Mouse (Mus musculus) hindbrain, embryonic 11.5 days (tissue): Measurements from ENCODE around the gene Foxo1. TPM values are rescaled to one million over a fixed set of nuclear protein-coding genes. Genes with fewer than 3 reads are reported as not detected.

Source experiments
- ATAC-seq: fragments of 200-750 bp; cut with Nextera tagmentation; 2 replicates; pipeline ENCODE4 v1.8.0; 2017; ENCODE audit warnings: mild to moderate bottlenecking, moderate TSS enrichment, moderate library complexity; ENCODE audit not compliant: low FRiP score
- DNase-seq: peaks from one replicate; pipeline ENCODE4 v3.0.0-alpha.2; 2015; ENCODE audit warnings: low spot score
- H3K27ac ChIP-seq: fragments of 300-500 bp; sonication (generic); 2 replicates; pipeline ENCODE4 v1.5.1; 2014; ENCODE audit warnings: mild to moderate bottlenecking, low read depth, low read length
- H3K27me3 ChIP-seq: fragments of 300-500 bp; sonication (generic); 2 replicates; pipeline ENCODE4 v1.6.1; 2014; ENCODE audit warnings: mild to moderate bottlenecking, low read length, moderate library complexity, mixed read lengths; ENCODE audit not compliant: control insufficient read depth, insufficient read depth
- H3K36me3 ChIP-seq: fragments of 300-500 bp; sonication (generic); 2 replicates; pipeline ENCODE4 v1.6.1; 2014; ENCODE audit warnings: mild to moderate bottlenecking, low read length, moderate library complexity, mixed read lengths; ENCODE audit not compliant: control insufficient read depth, insufficient read depth
- H3K4me1 ChIP-seq: fragments of 300-500 bp; sonication (generic); replicated peaks from 2 replicates; pipeline ENCODE4 v1.6.1; 2014; ENCODE audit warnings: low read length, mixed read lengths; ENCODE audit not compliant: control insufficient read depth, insufficient read depth
- H3K4me2 ChIP-seq: fragments of 300-500 bp; sonication (generic); replicated peaks from 2 replicates; pipeline ENCODE4 v1.6.1; 2014; ENCODE audit warnings: mild to moderate bottlenecking, low read depth, low read length
- H3K4me3 ChIP-seq: fragments of 300-500 bp; sonication (generic); 2 replicates; pipeline ENCODE4 v1.5.1; 2014; ENCODE audit warnings: low read depth, low read length
- H3K9ac ChIP-seq: fragments of 300-500 bp; sonication (generic); 2 replicates; pipeline ENCODE4 v1.6.1; 2014; ENCODE audit warnings: low read depth, low read length
- H3K9me3 ChIP-seq: fragments of 300-500 bp; sonication (generic); 2 replicates; pipeline ENCODE4 v1.6.1; 2016; ENCODE audit warnings: low read length; ENCODE audit not compliant: control insufficient read depth
- WGBS: fragments of 180-500 bp; shearing (Covaris S2); extraction: QIAGEN DNeasy Blood & Tissue Kit; methylation state at CpG from one replicate; pipeline ENCODE4 v1.1.7; 2014; 5-methylcytosine and 5-hydroxymethylcytosine counted together
- polyA plus RNA-seq: library from polyadenylated mRNA; unstranded; fragments of >200 nt; fragmentation: Nextera tagmentation; extraction: Ambion mirVana; gene quantifications from 2 replicates; pipeline ENCODE4 v1.2.1, GENCODE M21; 2014

Gene Foxo1
- polyA plus RNA-seq, 1 experiment from 2014 or later: 3.8 TPM

- no peaks in the 10 kb centered on the region for H3K36me3 ChIP-seq
- DNase-seq (no peak), ATAC-seq (no peak)
- H3K9ac ChIP-seq: no peak overlapping the region
- no peak overlapping the region for H3K4me3 ChIP-seq
- 80% methylated on average over 7 of the region's 7 CpGs for WGBS
- no peaks in the 10 kb centered on the region for H3K27me3 ChIP-seq
- H3K4me1 ChIP-seq: no peaks in the 10 kb centered on the region
- H3K4me2 ChIP-seq: no peak overlapping the region
- H3K27ac ChIP-seq: no peak overlapping the region
- no peaks in the 10 kb centered on the region for H3K9me3 ChIP-seq
These were observed 24.4 kb downstream of the Foxo1 start for GRCm38 (mm10) chr3:52292498-52292897.

- Histone ChIP-seq H3K4me1 (no peaks in the 10 kb centered on the region), H3K4me2 (no peak overlapping the region), H3K9ac (no peak overlapping the region), H3K27ac (no peak overlapping the region), H3K9me3 (no peaks in the 10 kb centered on the region), H3K27me3 (no peaks in the 10 kb centered on the region), H3K4me3 (no peak overlapping the region), H3K36me3 (no peaks in the 10 kb centered on the region)
- whole genome bisulfite sequencing: 58% methylated on average over 5 of the region's 5 CpGs
- ATAC-seq (no peak), DNase-seq (no peak)
These were observed 25.8 kb downstream of the Foxo1 start for GRCm38 (mm10) chr3:52293946-52294345.

- Histone ChIP-seq H3K4me3 (no peak overlapping the region), H3K4me1 (no peaks in the 10 kb centered on the region), H3K4me2 (no peak overlapping the region), H3K9ac (no peak overlapping the region), H3K27me3 (no peaks in the 10 kb centered on the region), H3K27ac (no peak overlapping the region), H3K9me3 (no peaks in the 10 kb centered on the region), H3K36me3 (no peaks in the 10 kb centered on the region)
- WGBS: 93% methylated on average over 1 of the region's 1 CpGs
- ATAC-seq (no peak), DNase-seq (no peak)
These were observed 27.6 kb downstream of the Foxo1 start for GRCm38 (mm10) chr3:52295688-52296087.

GRCm38 (mm10) chr3:52296224-52296760, 28.2 kb downstream of the Foxo1 start:
- Histone ChIP-seq H3K4me1 (no peaks in the 10 kb centered on the region), H3K4me2 (no peak overlapping the region), H3K27me3 (no peaks in the 10 kb centered on the region), H3K9ac (no peak overlapping the region), H3K9me3 (no peaks in the 10 kb centered on the region), H3K36me3 (no peaks in the 10 kb centered on the region), H3K4me3 (no peak overlapping the region), H3K27ac (no peak overlapping the region)
- 81% methylated on average over 7 of the region's 7 CpGs for WGBS
- ATAC-seq (no peak), DNase-seq (no peak)

- H3K4me1 ChIP-seq: no peaks in the 10 kb centered on the region
- no peak overlapping the region for H3K27ac ChIP-seq
- WGBS: 81% methylated on average over 15 of the region's 15 CpGs
- ATAC-seq: no peak
- H3K36me3 ChIP-seq: no peaks in the 10 kb centered on the region
- no peak for DNase-seq
- no peak overlapping the region for H3K4me2 ChIP-seq
- H3K9ac ChIP-seq: no peak overlapping the region
- no peak overlapping the region for H3K4me3 ChIP-seq
- H3K9me3 ChIP-seq: no peaks in the 10 kb centered on the region
- no peaks in the 10 kb centered on the region for H3K27me3 ChIP-seq
These were observed 29.3 kb downstream of the Foxo1 start for GRCm38 (mm10) chr3:52297291-52298018.

- H3K4me3 ChIP-seq: no peak overlapping the region
- H3K27me3 ChIP-seq: no peaks in the 10 kb centered on the region
- H3K36me3 ChIP-seq: no peaks in the 10 kb centered on the region
- H3K27ac ChIP-seq: no peak overlapping the region
- ATAC-seq: no peak
- no peak for DNase-seq
- H3K9ac ChIP-seq: no peak overlapping the region
- H3K9me3 ChIP-seq: no peaks in the 10 kb centered on the region
- H3K4me2 ChIP-seq: no peak overlapping the region
- H3K4me1 ChIP-seq: no peaks in the 10 kb centered on the region
- 85% methylated on average over 4 of the region's 4 CpGs for WGBS
These were observed 30.5 kb downstream of the Foxo1 start for GRCm38 (mm10) chr3:52298683-52299082.

GRCm38 (mm10) chr3:52299376-52299775, 31.2 kb downstream of the Foxo1 start:
- Histone ChIP-seq H3K9ac (no peak overlapping the region), H3K9me3 (no peaks in the 10 kb centered on the region), H3K4me2 (no peak overlapping the region), H3K36me3 (no peaks in the 10 kb centered on the region), H3K4me3 (no peak overlapping the region), H3K27ac (no peak overlapping the region), H3K4me1 (no peaks in the 10 kb centered on the region), H3K27me3 (no peaks in the 10 kb centered on the region)
- DNase-seq (no peak), ATAC-seq (no peak)
- 44% methylated on average over 2 of the region's 2 CpGs for WGBS

- Histone ChIP-seq H3K4me2 (no peak overlapping the region), H3K4me1 (no peaks in the 10 kb centered on the region), H3K9ac (no peak overlapping the region), H3K27me3 (no peaks in the 10 kb centered on the region), H3K9me3 (no peaks in the 10 kb centered on the region), H3K36me3 (no peaks in the 10 kb centered on the region), H3K4me3 (no peak overlapping the region), H3K27ac (no peak overlapping the region)
- no peak for DNase-seq
- no peak for ATAC-seq
- WGBS: 81% methylated on average over 6 of the region's 6 CpGs
These were observed 32.4 kb downstream of the Foxo1 start for GRCm38 (mm10) chr3:52300517-52300916.

GRCm38 (mm10) chr3:52303301-52303700, 35.2 kb downstream of the Foxo1 start:
- H3K4me1 ChIP-seq: no peaks in the 10 kb centered on the region
- H3K4me2 ChIP-seq: no peak overlapping the region
- H3K9me3 ChIP-seq: no peaks in the 10 kb centered on the region
- no peaks in the 10 kb centered on the region for H3K27me3 ChIP-seq
- WGBS: 79% methylated on average over 5 of the region's 5 CpGs
- no peaks in the 10 kb centered on the region for H3K36me3 ChIP-seq
- DNase-seq: no peak
- H3K27ac ChIP-seq: no peak overlapping the region
- no peak overlapping the region for H3K4me3 ChIP-seq
- H3K9ac ChIP-seq: no peak overlapping the region
- ATAC-seq: no peak
